In the genomic region with DNA sequence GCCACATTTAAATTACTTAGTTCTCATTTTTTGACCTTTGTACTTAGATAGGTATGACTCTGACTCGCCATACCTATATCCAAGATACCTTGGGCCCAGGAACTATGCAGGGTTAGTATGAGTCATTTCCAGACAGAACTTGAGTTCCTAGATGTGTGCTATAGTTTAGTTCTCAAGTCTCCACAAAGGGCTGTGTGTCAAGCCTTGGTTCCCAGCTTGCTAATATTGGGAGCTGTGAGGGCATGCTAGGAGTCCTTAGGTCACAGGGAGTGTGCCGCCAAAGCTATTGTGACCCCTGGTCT, we compare ENCODE assay signal across 22 mouse cellular contexts. TPM values are rescaled to one million over a fixed set of nuclear protein-coding genes. Genes with fewer than 3 reads are reported as not detected.
DNase-seq lines count a peak whose midpoint lies in the region; ATAC-seq and TF ChIP-seq lines count a peak whose summit lies in the region.
"Had no signal": no experiment of that assay in that cellular context is flagged by ENCODE, and none has a peak within 500 bp of the region (broad histone marks: within the 10 kb centered on the region; RNA-seq: fewer than 3 reads in every experiment).

No protein-coding gene starts in this region.

- H3K4me2 ChIP-seq in kidney, embryonic 16.5 days (replicated peaks; ENCODE audit: low read depth, low read length): no peak overlapping the region
- no peak overlapping the region for H3K4me2 ChIP-seq in intestine, embryonic 16.5 days (ENCODE audit: low read depth, low read length)
- H3K4me2 ChIP-seq in liver, embryonic 15.5 days: no peak overlapping the region
- no peak overlapping the region for H3K4me2 ChIP-seq in stomach, postnatal 0 days (replicated peaks; ENCODE audit: low read depth)
- no peak overlapping the region for H3K4me2 ChIP-seq in hindbrain, embryonic 11.5 days (replicated peaks; ENCODE audit: low read depth, low read length)
- H3K4me2 ChIP-seq: hindbrain, embryonic 13.5 days; limb, embryonic 12.5 days; lung, embryonic 14.5 days had no signal

- DNase-seq in kidney, adult 9 months: no peak
- no peak for DNase-seq in stomach, postnatal 0 days (ENCODE audit: low spot score)
- no peak for DNase-seq in hindbrain, embryonic 11.5 days (ENCODE audit: low spot score)
- no peak for DNase-seq in right cerebral cortex, postnatal 25 days
- DNase-seq: adrenal gland, adult 8-10 months; B cell, adult 2 months; cerebellum, adult 11-12 months; cerebellum, postnatal 10 days; heart, adult 18-20 months; layer of hippocampus, postnatal 36 days; lung, embryonic 14.5 days; lung, postnatal 4 days; midbrain, embryonic 14.5 days; right cerebral cortex, postnatal 14 days had no signal

- H3K27me3 ChIP-seq in kidney, embryonic 16.5 days (ENCODE audit: insufficient read depth, low read length): no peaks in the 10 kb centered on the region
- H3K27me3 ChIP-seq in intestine, embryonic 16.5 days (replicated peaks; ENCODE audit: control insufficient read depth, insufficient read depth, low read length): no peaks in the 10 kb centered on the region
- H3K27me3 ChIP-seq in liver, embryonic 15.5 days: no peaks in the 10 kb centered on the region
- H3K27me3 ChIP-seq in stomach, postnatal 0 days (ENCODE audit: control insufficient read depth, insufficient read depth, low read length): no peaks in the 10 kb centered on the region
- no peaks in the 10 kb centered on the region for H3K27me3 ChIP-seq in hindbrain, embryonic 11.5 days (ENCODE audit: control insufficient read depth, insufficient read depth, low read length)
- H3K27me3 ChIP-seq: hindbrain, embryonic 13.5 days; limb, embryonic 12.5 days had no signal

- no peak overlapping the region for H3K4me3 ChIP-seq in kidney, embryonic 16.5 days (ENCODE audit: low read length)
- H3K4me3 ChIP-seq in intestine, embryonic 16.5 days (ENCODE audit: low read length): no peak overlapping the region
- H3K4me3 ChIP-seq in liver, embryonic 15.5 days (replicated peaks): no peak overlapping the region
- no peak overlapping the region for H3K4me3 ChIP-seq in stomach, postnatal 0 days (ENCODE audit: low read depth, low read length)
- H3K4me3 ChIP-seq in hindbrain, embryonic 11.5 days (ENCODE audit: low read depth, low read length): no peak overlapping the region
- H3K4me3 ChIP-seq: embryonic facial prominence, embryonic 10.5 days; hindbrain, embryonic 13.5 days; limb, embryonic 12.5 days had no signal

- no peaks in the 10 kb centered on the region for H3K9me3 ChIP-seq in kidney, embryonic 16.5 days (ENCODE audit: low read length)
- H3K9me3 ChIP-seq in intestine, embryonic 16.5 days (ENCODE audit: control insufficient read depth, low read length): no peaks in the 10 kb centered on the region
- H3K9me3 ChIP-seq in liver, embryonic 15.5 days (replicated peaks): no peaks in the 10 kb centered on the region
- H3K9me3 ChIP-seq in stomach, postnatal 0 days (ENCODE audit: control insufficient read depth, low read length): no peaks in the 10 kb centered on the region
- H3K9me3 ChIP-seq in hindbrain, embryonic 11.5 days (ENCODE audit: control insufficient read depth, low read length): no peaks in the 10 kb centered on the region
- H3K9me3 ChIP-seq: embryonic facial prominence, embryonic 10.5 days; hindbrain, embryonic 13.5 days; limb, embryonic 12.5 days had no signal

- WGBS in kidney, embryonic 16.5 days: 61% methylated on average over 2 of the region's 2 CpGs
- WGBS in intestine, embryonic 16.5 days: 58% methylated on average over 2 of the region's 2 CpGs
- 77% methylated on average over 2 of the region's 2 CpGs for WGBS in liver, embryonic 15.5 days (ENCODE audit: insufficient replicate concordance)
- WGBS in stomach, postnatal 0 days: 57% methylated on average over 2 of the region's 2 CpGs
- WGBS in hindbrain, embryonic 11.5 days: 76% methylated on average over 2 of the region's 2 CpGs

- H3K27ac ChIP-seq in kidney, embryonic 16.5 days (ENCODE audit: low read length): peak overlapping the region; percentile 81
- H3K27ac ChIP-seq in intestine, embryonic 16.5 days (ENCODE audit: low read length): peak overlapping the region; percentile 39; the same call in 1 of the 2 replicates
- H3K27ac ChIP-seq in liver, embryonic 15.5 days (replicated peaks): peak overlapping the region; percentile 74
- peak overlapping the region; percentile 74 for H3K27ac ChIP-seq in stomach, postnatal 0 days (replicated peaks)
- no peak overlapping the region for H3K27ac ChIP-seq in hindbrain, embryonic 11.5 days (ENCODE audit: low read depth, low read length)
- H3K27ac ChIP-seq: embryonic facial prominence, embryonic 10.5 days; hindbrain, embryonic 13.5 days; limb, embryonic 12.5 days had no signal

- H3K36me3 ChIP-seq in kidney, embryonic 16.5 days (ENCODE audit: insufficient read depth, low read length): no peaks in the 10 kb centered on the region
- no peaks in the 10 kb centered on the region for H3K36me3 ChIP-seq in intestine, embryonic 16.5 days (ENCODE audit: control insufficient read depth, insufficient read depth, low read length)
- H3K36me3 ChIP-seq in liver, embryonic 15.5 days (replicated peaks): no peaks in the 10 kb centered on the region
- no peaks in the 10 kb centered on the region for H3K36me3 ChIP-seq in stomach, postnatal 0 days (ENCODE audit: control insufficient read depth, insufficient read depth, low read length)
- no peaks in the 10 kb centered on the region for H3K36me3 ChIP-seq in hindbrain, embryonic 11.5 days (ENCODE audit: control insufficient read depth, insufficient read depth, low read length)
- H3K36me3 ChIP-seq: embryonic facial prominence, embryonic 10.5 days; hindbrain, embryonic 13.5 days; limb, embryonic 12.5 days had no signal

- H3K9ac ChIP-seq in kidney, embryonic 16.5 days (replicated peaks; ENCODE audit: low read length): no peak overlapping the region
- H3K9ac ChIP-seq in intestine, embryonic 16.5 days (ENCODE audit: low read depth, low read length): no peak overlapping the region
- H3K9ac ChIP-seq in liver, embryonic 15.5 days: no peak overlapping the region
- H3K9ac ChIP-seq in stomach, postnatal 0 days (ENCODE audit: low read length): no peak overlapping the region
- H3K9ac ChIP-seq in hindbrain, embryonic 11.5 days (ENCODE audit: low read depth, low read length): no peak overlapping the region
- H3K9ac ChIP-seq: hindbrain, embryonic 13.5 days; limb, embryonic 12.5 days; lung, embryonic 14.5 days had no signal

- peaks cover 42% of the 10 kb centered on the region for H3K4me1 ChIP-seq in kidney, embryonic 16.5 days (ENCODE audit: insufficient read depth, low read length)
- H3K4me1 ChIP-seq in intestine, embryonic 16.5 days (ENCODE audit: control insufficient read depth, insufficient read depth, low read length): peaks cover 17% of the 10 kb centered on the region; the same call in 1 of the 2 replicates
- H3K4me1 ChIP-seq in liver, embryonic 15.5 days (replicated peaks): peaks cover 97% of the 10 kb centered on the region
- H3K4me1 ChIP-seq in stomach, postnatal 0 days (replicated peaks; ENCODE audit: control insufficient read depth, insufficient read depth): no peaks in the 10 kb centered on the region
- 0 out of 2 replicates have a peak, but pooled peaks cover 3% of the 10 kb centered on the region for H3K4me1 ChIP-seq in hindbrain, embryonic 11.5 days (replicated peaks; ENCODE audit: control insufficient read depth, insufficient read depth, low read length)

- ATAC-seq in kidney, embryonic 16.5 days (ENCODE audit: low FRiP score, low TSS enrichment): no peak
- peak; percentile 64 for ATAC-seq in intestine, embryonic 16.5 days
- ATAC-seq in liver, embryonic 15.5 days (ENCODE audit: insufficient read depth): no peak
- ATAC-seq in stomach, postnatal 0 days (ENCODE audit: low FRiP score, low TSS enrichment): peak; percentile 85
- ATAC-seq in hindbrain, embryonic 11.5 days (ENCODE audit: low FRiP score): no peak
- ATAC-seq: forebrain, embryonic 16.5 days; inflammation-experienced regulatory T-cells, adult 6 months had no signal

- TF ChIP-seq EP300 in stomach, postnatal 0 days (optimal IDR thresholded peaks at IDR 0.05): no peak

- no peak for TF ChIP-seq CTCF in stomach, postnatal 0 days (IDR thresholded peaks at IDR 0.05; ENCODE audit: low read depth)

RNA-seq across cellular contexts. Expression of gene Cpeb4, which starts 43.3 kb away (rescaled TPM):
- polyA plus RNA-seq in kidney, embryonic 16.5 days (2015; fragmentation: Nextera tagmentation; extraction: Ambion mirVana): 4.0 and 4.3 TPM in 2 replicates
- 3.0 and 5.2 TPM in 2 replicates for polyA plus RNA-seq in intestine, embryonic 16.5 days (2015; fragmentation: Nextera tagmentation; extraction: Ambion mirVana)
- polyA plus RNA-seq in liver, embryonic 15.5 days (2015; fragmentation: Nextera tagmentation; extraction: Ambion mirVana): 19.0 and 19.1 TPM in 2 replicates
- 5.7 and 6.1 TPM in 2 replicates for polyA plus RNA-seq in stomach, postnatal 0 days (2015; fragmentation: Nextera tagmentation; extraction: Ambion mirVana)
- 14.3 and 16.7 TPM in 2 replicates for polyA plus RNA-seq in hindbrain, embryonic 11.5 days (2014; fragmentation: Nextera tagmentation; extraction: Ambion mirVana)

Comparison
In these comparisons a context has a peak if more than half of its experiments do, and no peak if none do; other contexts are left out.
1. ATAC-seq: peak in intestine, embryonic 16.5 days (single experiment) and stomach, postnatal 0 days (single experiment); none in kidney, embryonic 16.5 days (single experiment), liver, embryonic 15.5 days (single experiment) and hindbrain, embryonic 11.5 days (single experiment).